Mouse (Mus musculus) liver, embryonic 14.5 days (tissue): ENCODE data around the gene Col11a1.

Source experiments
- CTCF ChIP-seq: IDR thresholded peaks from 2 replicates; pipeline ENCODE4 v1.5.1; 2016; ENCODE audit warnings: antibody characterized with exemption, low read depth, control low read depth
- EP300 ChIP-seq: IDR thresholded peaks from 2 replicates; pipeline ENCODE4 v1.6.1; 2016; ENCODE audit warnings: antibody characterized with exemption, low read depth

GRCm38 (mm10) chr3:114107099-114107498 is 76.8 kb downstream of the Col11a1 start:
- TF ChIP-seq CTCF: peak; percentile 9; the same call in 1 of the 2 replicates
- TF ChIP-seq EP300: no peak
